ENCODE assay signal across 14 mouse cellular contexts in genomic region chr17:49867321-49868137, GRCm38 (mm10).
DNase-seq lines count a peak whose midpoint lies in the region; ATAC-seq and TF ChIP-seq lines count a peak whose summit lies in the region.
"Had no signal": no experiment of that assay in that cellular context is flagged by ENCODE, and none has a peak within 500 bp of the region (broad histone marks: within the 10 kb centered on the region; RNA-seq: fewer than 3 reads in every experiment).

No protein-coding gene starts in this region.

- H3K4me1 ChIP-seq in midbrain, embryonic 10.5 days: peaks cover 33% of the 10 kb centered on the region
- H3K4me1 ChIP-seq in midbrain, embryonic 11.5 days (ENCODE audit: control insufficient read depth, insufficient read depth, low read length): no peaks in the 10 kb centered on the region; the same call in 1 of the 2 replicates
- H3K4me1 ChIP-seq in hindbrain, embryonic 12.5 days: peaks cover 18% of the 10 kb centered on the region
- peaks cover 4% of the 10 kb centered on the region; the same call in 1 of the 2 replicates for H3K4me1 ChIP-seq in midbrain, postnatal 0 days (ENCODE audit: insufficient read depth, low read length)

- TF ChIP-seq CTCF in midbrain, postnatal 0 days (IDR thresholded peaks at IDR 0.05): 0 out of 2 replicates have a peak, but pooled peaks have one; percentile 7

- H3K4me2 ChIP-seq in midbrain, embryonic 11.5 days: no peak overlapping the region
- no peak overlapping the region for H3K4me2 ChIP-seq in hindbrain, embryonic 12.5 days (replicated peaks)
- no peak overlapping the region for H3K4me2 ChIP-seq in midbrain, postnatal 0 days (ENCODE audit: low read depth, low read length, poor library complexity, severe bottlenecking)
- H3K4me2 ChIP-seq: neural tube, embryonic 12.5 days had no signal

- H3K27ac ChIP-seq in midbrain, embryonic 10.5 days (replicated peaks): 0 out of 2 replicates have a peak overlapping the region, but pooled peaks have one; percentile 20
- no peak overlapping the region for H3K27ac ChIP-seq in midbrain, embryonic 11.5 days (ENCODE audit: low read depth, low read length)
- H3K27ac ChIP-seq in hindbrain, embryonic 12.5 days: peak overlapping the region; percentile 35; the same call in 1 of the 2 replicates
- H3K27ac ChIP-seq in midbrain, postnatal 0 days (ENCODE audit: low read depth, low read length): no peak overlapping the region
- H3K27ac ChIP-seq: neural tube, embryonic 12.5 days had no signal

- H3K27me3 ChIP-seq in midbrain, embryonic 10.5 days (ENCODE audit: low read depth, poor library complexity, severe bottlenecking): no peaks in the 10 kb centered on the region
- H3K27me3 ChIP-seq in midbrain, embryonic 11.5 days (ENCODE audit: control insufficient read depth, insufficient read depth, low read length): no peaks in the 10 kb centered on the region
- 0 out of 2 replicates have a peak, but pooled peaks cover 4% of the 10 kb centered on the region for H3K27me3 ChIP-seq in hindbrain, embryonic 12.5 days
- H3K27me3 ChIP-seq in midbrain, postnatal 0 days (ENCODE audit: insufficient read depth, low read length): no peaks in the 10 kb centered on the region
- H3K27me3 ChIP-seq: neural tube, embryonic 12.5 days had no signal

- 39% methylated on average over 13 of the region's 13 CpGs for WGBS in midbrain, embryonic 10.5 days
- 39% methylated on average over 13 of the region's 13 CpGs for WGBS in midbrain, embryonic 11.5 days
- 31% methylated on average over 13 of the region's 13 CpGs for WGBS in hindbrain, embryonic 12.5 days
- 20% methylated on average over 13 of the region's 13 CpGs for WGBS in midbrain, postnatal 0 days

- H3K9ac ChIP-seq in midbrain, embryonic 11.5 days (ENCODE audit: low read length): no peak overlapping the region
- H3K9ac ChIP-seq in hindbrain, embryonic 12.5 days: no peak overlapping the region
- H3K9ac ChIP-seq in midbrain, postnatal 0 days (replicated peaks; ENCODE audit: low read length, poor library complexity, severe bottlenecking): 0 out of 2 replicates have a peak overlapping the region, but pooled peaks have one; percentile 24
- H3K9ac ChIP-seq: neural tube, embryonic 12.5 days had no signal

- ATAC-seq in frontal cortex, adult (ENCODE audit: low TSS enrichment): peak; percentile 50
- ATAC-seq in midbrain, embryonic 11.5 days (ENCODE audit: low FRiP score): no peak
- ATAC-seq in hindbrain, embryonic 12.5 days (ENCODE audit: low FRiP score): no peak
- ATAC-seq in midbrain, postnatal 0 days (ENCODE audit: low FRiP score): peak; percentile 31; the same call in 1 of the 2 replicates
- ATAC-seq in erythroid progenitor cell, adult 5-6 weeks (replicated peaks; ENCODE audit: low FRiP score, poor library complexity, severe bottlenecking): no peak

- no peaks in the 10 kb centered on the region for H3K9me3 ChIP-seq in midbrain, embryonic 10.5 days (replicated peaks)
- H3K9me3 ChIP-seq in midbrain, embryonic 11.5 days (ENCODE audit: control insufficient read depth, low read length): no peaks in the 10 kb centered on the region
- H3K9me3 ChIP-seq in hindbrain, embryonic 12.5 days (replicated peaks): no peaks in the 10 kb centered on the region
- H3K9me3 ChIP-seq in midbrain, postnatal 0 days (ENCODE audit: low read length): no peaks in the 10 kb centered on the region
- H3K9me3 ChIP-seq: neural tube, embryonic 12.5 days had no signal

- no peaks in the 10 kb centered on the region for H3K36me3 ChIP-seq in midbrain, embryonic 10.5 days
- no peaks in the 10 kb centered on the region for H3K36me3 ChIP-seq in midbrain, embryonic 11.5 days (ENCODE audit: control insufficient read depth, insufficient read depth, low read length)
- H3K36me3 ChIP-seq in hindbrain, embryonic 12.5 days: no peaks in the 10 kb centered on the region
- no peaks in the 10 kb centered on the region for H3K36me3 ChIP-seq in midbrain, postnatal 0 days (ENCODE audit: insufficient read depth, low read length)
- H3K36me3 ChIP-seq: neural tube, embryonic 12.5 days had no signal

- DNase-seq in frontal cortex, postnatal 14 days (ENCODE audit: low spot score in 2 of 2): no peak
- no peak for DNase-seq in midbrain, embryonic 10.5 days (ENCODE audit: low spot score)
- DNase-seq in midbrain, embryonic 11.5 days (ENCODE audit: low spot score, missing footprints): no peak
- peak; percentile 63 for DNase-seq in midbrain, postnatal 0 days (ENCODE audit: low spot score)
- DNase-seq in retina, postnatal 1 day: no peak
- DNase-seq: heart, postnatal 4 days; kidney, postnatal 10 days; left cerebral cortex, postnatal 4 days; lung, postnatal 4 days; thymus, postnatal 14 days had no signal

- no peak overlapping the region for H3K4me3 ChIP-seq in midbrain, embryonic 10.5 days
- no peak overlapping the region for H3K4me3 ChIP-seq in midbrain, embryonic 11.5 days (ENCODE audit: low read depth, low read length)
- H3K4me3 ChIP-seq in hindbrain, embryonic 12.5 days: no peak overlapping the region
- H3K4me3 ChIP-seq in midbrain, postnatal 0 days (ENCODE audit: low read depth, low read length): no peak overlapping the region
- H3K4me3 ChIP-seq: neural tube, embryonic 12.5 days had no signal

Comparison
In these comparisons a context has a peak if more than half of its experiments do, and no peak if none do; other contexts are left out.
1. ATAC-seq: peak in frontal cortex, adult (single experiment) and midbrain, postnatal 0 days (single experiment); none in midbrain, embryonic 11.5 days (single experiment), hindbrain, embryonic 12.5 days (single experiment) and erythroid progenitor cell, adult 5-6 weeks (single experiment).
2. H3K27ac ChIP-seq: peak in midbrain, embryonic 10.5 days (single experiment) and hindbrain, embryonic 12.5 days (single experiment); none in midbrain, embryonic 11.5 days (single experiment) and midbrain, postnatal 0 days (single experiment).